Mouse (Mus musculus) embryonic facial prominence, embryonic 13.5 days (tissue): ENCODE results near the gene Rasl10a. TPM values are rescaled to one million over a fixed set of nuclear protein-coding genes. Genes with fewer than 3 reads are reported as not detected.

Experiments used
- ATAC-seq: fragments of 200-750 bp; cut with Nextera tagmentation; 2 replicates; pipeline ENCODE4 v1.8.0; 2017; ENCODE audit warnings: low read depth; ENCODE audit not compliant: insufficient number of reproducible peaks, insufficient read depth, low FRiP score, low TSS enrichment
- H3K27ac ChIP-seq: fragments of 300-500 bp; sonication (generic); 2 replicates; pipeline ENCODE4 v1.5.1; 2015; ENCODE audit warnings: moderate library complexity, mild to moderate bottlenecking, inconsistent platforms
- H3K27me3 ChIP-seq: fragments of 300-500 bp; sonication (generic); 2 replicates; pipeline ENCODE4 v1.6.1; 2015; ENCODE audit warnings: mild to moderate bottlenecking, inconsistent platforms
- H3K36me3 ChIP-seq: fragments of 300-500 bp; sonication (generic); 2 replicates; pipeline ENCODE4 v1.6.1; 2015; ENCODE audit warnings: mild to moderate bottlenecking, inconsistent platforms
- H3K4me1 ChIP-seq: fragments of 300-500 bp; sonication (generic); 2 replicates; pipeline ENCODE4 v1.6.1; 2015; ENCODE audit warnings: inconsistent platforms
- H3K4me2 ChIP-seq: fragments of 300-500 bp; sonication (generic); 2 replicates; pipeline ENCODE4 v1.6.1; 2015; ENCODE audit warnings: moderate library complexity, mild to moderate bottlenecking, inconsistent platforms
- H3K4me3 ChIP-seq: fragments of 300-500 bp; sonication (generic); 2 replicates; pipeline ENCODE4 v1.5.1; 2015; ENCODE audit warnings: mild to moderate bottlenecking, inconsistent platforms
- H3K9ac ChIP-seq: fragments of 300-500 bp; sonication (generic); 2 replicates; pipeline ENCODE4 v1.6.1; 2015; ENCODE audit warnings: mild to moderate bottlenecking, inconsistent platforms
- H3K9me3 ChIP-seq: fragments of 300-500 bp; sonication (generic); 2 replicates; pipeline ENCODE4 v1.6.1; 2016; ENCODE audit warnings: inconsistent platforms
- whole genome bisulfite sequencing: fragments of 180-500 bp; shearing (Covaris S2); methylation state at CpG from one replicate; pipeline ENCODE4 v1.1.7; 2015; ENCODE audit warnings: mixed read lengths; 5-methylcytosine and 5-hydroxymethylcytosine counted together
- polyA plus RNA-seq: library from polyadenylated mRNA; unstranded; fragments of >200 nt; fragmentation: Nextera tagmentation; extraction: Ambion mirVana; gene quantifications from 2 replicates; pipeline ENCODE4 v1.2.1, GENCODE M21; 2015

Rasl10a gene
- polyA plus RNA-seq, 1 experiment from 2014 or later, result 0.49 TPM

- Histone ChIP-seq H3K4me3 (no peak overlapping the region), H3K4me2 (no peak overlapping the region), H3K9me3 (no peaks in the 10 kb centered on the region), H3K27me3 (peaks cover 53% of the 10 kb centered on the region), H3K36me3 (no peaks in the 10 kb centered on the region), H3K9ac (no peak overlapping the region), H3K4me1 (peaks cover 31% of the 10 kb centered on the region), H3K27ac (no peak overlapping the region)
- ATAC-seq, result no peak
- 71% methylated on average over 6 of the region's 6 CpGs for WGBS
Observed at GRCm38 (mm10) chr11:5054874-5055273, 3.1 kb upstream of the Rasl10a start.

- 22% methylated on average over 23 of the region's 23 CpGs for WGBS
- no peak for ATAC-seq
- no peak overlapping the region for H3K27ac ChIP-seq
- no peak overlapping the region for H3K9ac ChIP-seq
- H3K4me1 ChIP-seq, result peaks cover 36% of the 10 kb centered on the region
- peaks cover 65% of the 10 kb centered on the region for H3K27me3 ChIP-seq
- H3K36me3 ChIP-seq, result peaks cover 6% of the 10 kb centered on the region; the same call in 1 of the 2 replicates
- H3K4me3 ChIP-seq, result no peak overlapping the region
- no peaks in the 10 kb centered on the region for H3K9me3 ChIP-seq
- H3K4me2 ChIP-seq, result no peak overlapping the region
Observed at GRCm38 (mm10) chr11:5055945-5056938, 1.7 kb upstream of the Rasl10a start.

DNA sequence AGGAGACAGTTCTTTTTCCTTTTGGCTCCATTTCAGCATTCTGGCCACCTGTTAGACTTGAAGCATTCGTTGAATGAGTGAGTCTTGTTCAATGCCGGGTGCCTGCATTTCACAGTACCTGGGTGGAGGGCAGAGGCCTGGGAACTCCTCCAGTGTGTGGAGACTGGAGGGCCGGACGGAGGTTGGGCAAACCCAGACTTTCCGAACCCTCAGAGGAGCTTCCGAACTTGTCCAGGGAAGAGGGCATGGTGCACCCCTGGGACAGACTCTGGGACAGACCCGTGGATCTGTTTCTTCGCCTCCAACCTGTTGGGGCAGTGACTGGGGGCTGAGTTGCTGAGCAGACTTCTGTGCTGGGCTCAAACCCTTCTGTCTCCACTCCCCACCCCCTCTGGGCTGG is 864 bp upstream of the Rasl10a start:
- ATAC-seq, result no peak
- H3K9ac ChIP-seq, result no peak overlapping the region
- no peak overlapping the region for H3K27ac ChIP-seq
- H3K4me2 ChIP-seq, result no peak overlapping the region
- no peak overlapping the region for H3K4me3 ChIP-seq
- peaks cover 6% of the 10 kb centered on the region; the same call in 1 of the 2 replicates for H3K36me3 ChIP-seq
- H3K27me3 ChIP-seq, result peaks cover 73% of the 10 kb centered on the region
- peaks cover 44% of the 10 kb centered on the region for H3K4me1 ChIP-seq
- WGBS, result 39% methylated on average over 8 of the region's 8 CpGs
- no peaks in the 10 kb centered on the region for H3K9me3 ChIP-seq

GRCm38 (mm10) chr11:5057541-5057855 is 430 bp upstream of the Rasl10a start:
- H3K27ac ChIP-seq, result no peak overlapping the region
- H3K4me3 ChIP-seq, result peak overlapping the region; percentile 55
- H3K4me1 ChIP-seq, result peaks cover 45% of the 10 kb centered on the region
- peaks cover 77% of the 10 kb centered on the region for H3K27me3 ChIP-seq
- no peak for ATAC-seq
- peak overlapping the region; percentile 94 for H3K4me2 ChIP-seq
- 16% methylated on average over 8 of the region's 8 CpGs for WGBS
- peaks cover 6% of the 10 kb centered on the region; the same call in 1 of the 2 replicates for H3K36me3 ChIP-seq
- peak overlapping the region; percentile 75 for H3K9ac ChIP-seq
- no peaks in the 10 kb centered on the region for H3K9me3 ChIP-seq

DNA sequence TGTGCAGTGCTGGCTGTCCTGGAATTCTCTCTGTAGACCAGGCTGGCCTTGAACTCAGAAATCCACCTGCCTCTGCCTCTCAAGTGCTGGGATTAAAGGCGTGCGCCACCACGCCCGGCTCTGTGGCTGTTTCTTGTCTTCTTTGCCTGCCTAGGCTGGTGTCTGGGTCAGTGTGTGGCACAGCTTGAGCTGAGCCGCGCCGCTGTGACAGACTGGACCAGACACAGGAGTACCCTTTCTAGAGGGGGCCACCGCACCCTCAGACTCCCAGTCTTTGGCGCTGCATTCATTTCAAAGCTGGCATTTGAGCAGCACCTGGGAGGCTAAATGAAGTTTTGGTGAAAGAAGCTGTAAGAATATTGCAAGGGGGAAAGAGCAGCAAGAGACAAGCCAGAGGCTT is 855 bp downstream of the Rasl10a start:
- Histone ChIP-seq H3K9me3 (no peaks in the 10 kb centered on the region), H3K36me3 (peaks cover 6% of the 10 kb centered on the region; the same call in 1 of the 2 replicates), H3K27ac (no peak overlapping the region), H3K9ac (no peak overlapping the region), H3K4me3 (no peak overlapping the region), H3K4me2 (peak overlapping the region; percentile 94; the same call in 1 of the 2 replicates), H3K4me1 (peaks cover 57% of the 10 kb centered on the region), H3K27me3 (peaks cover 90% of the 10 kb centered on the region)
- 30% methylated on average over 9 of the region's 9 CpGs for WGBS
- no peak for ATAC-seq

DNA sequence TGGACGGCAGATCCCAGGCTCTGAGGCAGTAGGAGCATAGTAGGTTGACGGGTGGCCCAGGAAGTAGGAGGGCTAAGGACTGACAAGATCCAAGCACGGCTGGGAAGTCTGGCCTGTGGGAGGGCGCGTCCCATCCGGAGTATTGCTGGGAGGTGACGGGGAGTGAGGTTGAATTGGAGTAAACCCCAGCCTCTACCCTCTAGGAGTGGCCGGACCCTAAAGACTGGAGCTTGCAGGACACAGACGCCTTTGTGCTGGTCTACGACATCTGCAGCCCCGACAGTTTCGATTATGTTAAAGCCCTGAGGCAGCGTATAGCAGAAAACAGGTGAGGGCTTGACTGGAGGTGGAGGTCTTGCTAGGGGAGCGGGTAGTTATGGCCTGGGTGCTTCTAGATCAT is 1.3 kb downstream of the Rasl10a start:
- H3K4me1 ChIP-seq, result peaks cover 61% of the 10 kb centered on the region
- peak overlapping the region; percentile 14; the same call in 1 of the 2 replicates for H3K4me3 ChIP-seq

DNA sequence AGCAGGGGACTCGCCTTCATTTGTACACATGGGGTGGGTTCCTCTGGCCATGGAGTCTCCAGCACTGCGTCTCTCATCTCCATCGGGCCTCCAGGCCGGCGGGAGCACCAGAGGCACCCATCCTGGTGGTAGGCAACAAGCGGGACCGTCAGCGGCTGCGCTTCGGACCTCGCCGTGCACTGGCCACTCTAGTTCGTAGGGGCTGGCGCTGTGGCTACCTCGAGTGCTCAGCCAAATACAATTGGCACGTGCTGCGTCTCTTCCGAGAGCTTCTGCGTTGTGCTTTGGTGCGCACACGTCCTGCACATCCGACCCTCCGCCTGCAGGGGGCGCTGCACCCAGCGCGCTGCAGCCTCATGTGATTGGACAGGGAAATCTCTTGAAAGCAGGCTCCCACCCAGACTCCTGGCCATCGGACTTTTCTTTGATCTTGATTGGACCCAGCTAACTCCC is 1.8 kb downstream of the Rasl10a start:
- H3K27ac ChIP-seq, result no peak overlapping the region
- WGBS, result 10% methylated on average over 27 of the region's 27 CpGs
- peaks cover 6% of the 10 kb centered on the region; the same call in 1 of the 2 replicates for H3K36me3 ChIP-seq
- ATAC-seq, result no peak
- no peak overlapping the region for H3K9ac ChIP-seq
- H3K4me3 ChIP-seq, result peak overlapping the region; percentile 14; the same call in 1 of the 2 replicates
- H3K4me1 ChIP-seq, result peaks cover 66% of the 10 kb centered on the region
- H3K4me2 ChIP-seq, result peak overlapping the region; percentile 20; the same call in 1 of the 2 replicates
- H3K9me3 ChIP-seq, result no peaks in the 10 kb centered on the region
- peaks cover 100% of the 10 kb centered on the region for H3K27me3 ChIP-seq

More for the DNA sequence above, 1.3 kb downstream of the Rasl10a start:
- Histone ChIP-seq H3K9ac (no peak overlapping the region), H3K4me2 (peak overlapping the region; percentile 20; the same call in 1 of the 2 replicates), H3K9me3 (no peaks in the 10 kb centered on the region), H3K27me3 (peaks cover 95% of the 10 kb centered on the region), H3K36me3 (peaks cover 6% of the 10 kb centered on the region; the same call in 1 of the 2 replicates), H3K27ac (no peak overlapping the region)
- WGBS, result 10% methylated on average over 14 of the region's 14 CpGs
- ATAC-seq, result no peak

- Histone ChIP-seq H3K9ac (peak overlapping the region; percentile 71; the same call in 1 of the 2 replicates), H3K4me2 (peak overlapping the region; percentile 95), H3K4me1 (peaks cover 69% of the 10 kb centered on the region), H3K4me3 (peak overlapping the region; percentile 42), H3K36me3 (peaks cover 6% of the 10 kb centered on the region; the same call in 1 of the 2 replicates), H3K9me3 (no peaks in the 10 kb centered on the region), H3K27me3 (peaks cover 89% of the 10 kb centered on the region), H3K27ac (no peak overlapping the region)
- ATAC-seq, result no peak
- 54% methylated on average over 28 of the region's 28 CpGs for WGBS
Observed at GRCm38 (mm10) chr11:5060756-5061412, 3.0 kb downstream of the Rasl10a start.

DNA sequence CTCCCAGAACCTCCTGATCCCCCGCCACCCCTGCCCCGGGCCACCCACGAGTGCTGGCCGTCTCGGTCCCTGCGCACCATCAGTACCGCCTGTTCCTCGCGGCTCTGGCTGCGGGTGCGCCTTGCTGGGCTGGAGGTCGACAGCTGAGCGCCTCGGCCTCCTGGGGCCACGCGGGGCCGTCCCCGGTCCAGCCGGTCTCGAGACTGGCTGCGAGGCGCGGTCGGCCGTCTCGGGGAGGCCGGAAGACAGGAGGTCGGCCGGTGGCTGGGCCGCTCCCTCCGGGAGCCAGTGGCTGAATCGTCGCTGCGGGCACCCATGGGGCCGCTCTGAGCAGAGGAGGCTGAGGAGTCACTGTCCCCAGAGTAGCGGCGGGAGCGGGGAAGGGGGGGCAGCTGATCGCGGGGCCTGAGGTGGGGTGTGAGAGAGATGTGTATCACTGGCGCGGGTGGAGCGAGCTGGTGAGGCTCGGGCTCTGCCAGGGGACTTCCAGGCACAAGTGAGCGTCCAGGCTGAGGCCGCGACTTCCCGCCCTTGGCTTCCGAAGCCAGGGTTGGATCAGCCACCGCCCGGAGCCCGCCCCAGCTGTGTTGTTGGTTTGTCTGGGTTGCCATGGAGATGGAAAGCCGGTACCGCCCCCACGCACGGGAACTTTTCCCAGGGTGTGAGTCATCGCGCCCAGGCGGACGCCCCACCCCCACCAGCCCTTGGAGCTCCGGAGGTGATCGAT is 3.6 kb downstream of the Rasl10a start:
- Histone ChIP-seq H3K4me2 (peak overlapping the region; percentile 95), H3K27ac (no peak overlapping the region), H3K4me3 (peak overlapping the region; percentile 42), H3K36me3 (peaks cover 6% of the 10 kb centered on the region; the same call in 1 of the 2 replicates), H3K4me1 (peaks cover 67% of the 10 kb centered on the region), H3K9me3 (no peaks in the 10 kb centered on the region), H3K27me3 (peaks cover 82% of the 10 kb centered on the region), H3K9ac (peak overlapping the region; percentile 71)
- 2% methylated on average over 62 of the region's 62 CpGs for WGBS
- peak; percentile 9; the same call in 1 of the 2 replicates for ATAC-seq

DNA sequence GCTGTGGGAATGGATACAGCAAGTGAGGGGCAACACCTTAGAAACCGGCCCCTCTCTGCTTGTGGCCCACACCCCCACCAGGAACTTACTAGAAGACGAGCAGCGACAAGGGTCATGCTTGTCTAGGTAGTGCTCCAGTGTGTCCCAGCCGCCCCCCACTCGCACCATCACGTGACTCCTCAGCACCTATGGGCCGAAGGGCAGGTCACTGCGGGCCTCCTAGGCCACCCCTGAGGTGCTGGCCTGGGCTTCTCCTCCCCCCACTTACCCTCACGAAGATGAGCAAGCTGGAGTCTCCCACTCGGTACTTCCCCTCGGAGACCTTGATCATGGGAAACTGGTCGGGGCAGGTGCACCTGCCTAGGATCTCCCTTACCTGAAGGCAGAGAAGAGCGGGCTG is 4.4 kb downstream of the Rasl10a start:
- peaks cover 75% of the 10 kb centered on the region for H3K27me3 ChIP-seq
- H3K9me3 ChIP-seq, result no peaks in the 10 kb centered on the region
- peak overlapping the region; percentile 95 for H3K4me2 ChIP-seq
- peak overlapping the region; percentile 71 for H3K9ac ChIP-seq
- WGBS, result 16% methylated on average over 13 of the region's 13 CpGs
- H3K4me1 ChIP-seq, result peaks cover 66% of the 10 kb centered on the region
- ATAC-seq, result no peak
- H3K4me3 ChIP-seq, result peak overlapping the region; percentile 42
- H3K36me3 ChIP-seq, result peaks cover 6% of the 10 kb centered on the region; the same call in 1 of the 2 replicates
- no peak overlapping the region for H3K27ac ChIP-seq
